Mouse (Mus musculus) myocyte (in vitro differentiated cells): ENCODE measurements around the gene Cox20. TPM values are rescaled to one million over a fixed set of nuclear protein-coding genes. Genes with fewer than 3 reads are reported as not detected.
A peak's percentile ranks its signal among the peaks of the same experiment; 100 is the strongest.

Experiments
- H3K27me3 ChIP-seq: one replicate; pipeline ENCODE4 v1.6.1; 2011; ENCODE audit not compliant: control insufficient read depth, insufficient read depth, insufficient read length
- H3K36me3 ChIP-seq: one replicate; pipeline ENCODE4 v1.6.1; 2011; ENCODE audit not compliant: control insufficient read depth, insufficient read depth
- H3K4me2 ChIP-seq: one replicate; pipeline ENCODE4 v1.6.1; 2011; ENCODE audit warnings: low read depth, control low read depth
- H3K4me3 ChIP-seq: one replicate; pipeline ENCODE4 v1.5.1; 2011; ENCODE audit warnings: mild to moderate bottlenecking, control low read depth, moderate library complexity
- H3K79me2 ChIP-seq: one replicate; pipeline ENCODE4 v1.6.1; 2011; ENCODE audit not compliant: control insufficient read depth, insufficient read depth
- H3ac ChIP-seq: one replicate; pipeline ENCODE4 v1.6.1; 2011; ENCODE audit not compliant: control insufficient read depth, insufficient read length
- CEBPB ChIP-seq: IDR thresholded peaks from 2 replicates; pipeline ENCODE4 v1.6.1; 2011; ENCODE audit warnings: mild to moderate bottlenecking, moderate library complexity; ENCODE audit not compliant: poor library complexity, insufficient read depth, severe bottlenecking
- E2F4 ChIP-seq: IDR thresholded peaks from one replicate; pipeline ENCODE4 v1.6.1; 2011; ENCODE audit warnings: mild to moderate bottlenecking, control low read depth, moderate library complexity; ENCODE audit not compliant: insufficient read depth
- MAX ChIP-seq: IDR thresholded peaks from one replicate; pipeline ENCODE4 v1.6.1; 2011; ENCODE audit warnings: low read depth, mild to moderate bottlenecking, control low read depth
- MYOD1 ChIP-seq, 3 experiments: IDR thresholded peaks; one replicate each; pipeline ENCODE4 v1.6.1; 2011; ENCODE audit warnings: control low read depth in 2 of 3, low read depth in 2 of 3, mild to moderate bottlenecking in 2 of 3, moderate library complexity in 1 of 3; ENCODE audit not compliant: insufficient read length in 2 of 3, control insufficient read depth in 1 of 3
- MYOG ChIP-seq, 3 experiments: IDR thresholded peaks; one replicate each; pipeline ENCODE4 v1.6.1; 2011; ENCODE audit warnings: control low read depth in 2 of 3, low read depth in 2 of 3, mild to moderate bottlenecking in 2 of 3; ENCODE audit not compliant: insufficient read length in 2 of 3, control insufficient read depth in 1 of 3, insufficient read depth in 1 of 3
- POLR2A ChIP-seq: IDR thresholded peaks from one replicate; pipeline ENCODE4 v1.6.1; 2011; ENCODE audit warnings: low read depth, mild to moderate bottlenecking, control low read depth, moderate library complexity; ENCODE audit not compliant: insufficient read length
- POLR2AphosphoS2 ChIP-seq: IDR thresholded peaks from one replicate; pipeline ENCODE4 v1.6.1; 2011; ENCODE audit warnings: low read depth, control low read depth; ENCODE audit not compliant: insufficient read length
- REST ChIP-seq: IDR thresholded peaks from one replicate; pipeline ENCODE4 v1.6.1; 2011; ENCODE audit warnings: mild to moderate bottlenecking, control low read depth, moderate library complexity; ENCODE audit not compliant: insufficient read depth, insufficient read length
- SRF ChIP-seq: IDR thresholded peaks from one replicate; pipeline ENCODE4 v1.6.1; 2011; ENCODE audit warnings: low read depth; ENCODE audit not compliant: control insufficient read depth, insufficient read length
- TCF12 ChIP-seq: IDR thresholded peaks from one replicate; pipeline ENCODE4 v1.6.1; 2011; ENCODE audit warnings: mild to moderate bottlenecking, control low read depth; ENCODE audit not compliant: poor library complexity, insufficient read depth, severe bottlenecking
- TCF3 ChIP-seq: IDR thresholded peaks from one replicate; pipeline ENCODE4 v1.6.1; 2011; ENCODE audit warnings: low read depth, control low read depth; ENCODE audit not compliant: insufficient read length
- USF1 ChIP-seq: IDR thresholded peaks from one replicate; pipeline ENCODE4 v1.6.1; 2011; ENCODE audit warnings: low read depth, mild to moderate bottlenecking, control low read depth, moderate library complexity
- polyA plus RNA-seq: library from polyadenylated mRNA; unstranded; fragments of >200 nt; fragmentation: generic; extraction: Trizol; gene quantifications from one replicate; pipeline ENCODE4 v1.2.1, GENCODE M21; 2012; ENCODE audit warnings: missing spikeins

Gene Cox20
- polyA plus RNA-seq, 1 experiment = 67.2 TPM

- H3K36me3 ChIP-seq = peaks cover 25% of the 10 kb centered on the region
- no peak for TF ChIP-seq POLR2A
- TF ChIP-seq CEBPB = no peak
- TF ChIP-seq MYOG (IDR thresholded peaks at IDR 0.05; ENCODE audit: control insufficient read depth in 1 of 3, insufficient read depth in 1 of 3, insufficient read length in 2 of 3, low read depth in 2 of 3) = no peak
- TF ChIP-seq MAX = no peak
- TF ChIP-seq E2F4 = no peak
- TF ChIP-seq TCF3 = no peak
- no peak for TF ChIP-seq TCF12
- no peak for TF ChIP-seq POLR2AphosphoS2
- no peak for TF ChIP-seq USF1
- peak overlapping the region; percentile 70 for H3K4me2 ChIP-seq
- H3ac ChIP-seq = peak overlapping the region; percentile 77
- peak overlapping the region; percentile 63 for H3K4me3 ChIP-seq
- no peaks in the 10 kb centered on the region for H3K27me3 ChIP-seq
- H3K79me2 ChIP-seq = peaks cover 30% of the 10 kb centered on the region
Measured at GRCm38 (mm10) chr1:178317275-178318001, 1.5 kb upstream of the Cox20 start.

- TF ChIP-seq USF1 = no peak
- no peak for TF ChIP-seq POLR2A
- TF ChIP-seq POLR2AphosphoS2 = peak; percentile 80
- TF ChIP-seq MAX = peak; percentile 89
- TF ChIP-seq SRF = peak; percentile 96
- peak overlapping the region; percentile 77 for H3ac ChIP-seq
Measured at GRCm38 (mm10) chr1:178318002-178318388, 935 bp upstream of the Cox20 start.

DNA sequence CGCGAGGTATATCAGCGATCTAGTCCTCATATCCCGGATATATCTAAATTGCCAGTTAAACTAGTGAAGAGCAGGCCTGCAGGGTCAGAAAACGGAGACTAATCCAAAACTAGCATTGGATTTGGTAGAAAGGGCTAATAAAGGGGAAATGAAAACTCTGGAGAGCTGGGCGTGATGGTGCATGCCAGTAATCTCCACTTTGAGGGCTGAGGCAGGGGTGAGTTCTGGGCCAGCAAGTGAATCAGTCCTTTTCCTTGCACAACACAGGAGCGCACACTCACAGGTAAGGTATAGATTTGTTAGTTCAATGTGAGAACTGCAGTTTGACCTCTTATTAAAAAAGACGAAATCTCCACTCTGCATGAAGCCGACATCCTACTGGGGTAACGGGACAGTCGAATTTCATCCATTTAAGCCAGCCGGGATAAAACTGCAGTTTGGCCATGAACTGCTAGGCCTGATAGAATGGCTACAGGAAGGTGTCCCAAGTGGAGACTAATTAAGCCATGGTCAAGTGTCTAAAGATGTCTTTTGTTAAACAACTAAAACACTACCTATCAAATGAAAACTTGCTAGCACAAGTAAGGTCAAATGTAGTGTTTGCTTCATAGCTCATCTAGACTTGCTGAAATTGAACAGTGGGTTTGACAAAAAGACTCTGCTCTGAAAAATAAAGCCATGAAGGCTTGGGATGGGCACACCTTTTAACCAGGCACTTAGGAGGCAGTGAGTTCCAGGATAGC, 536 bp downstream of the Cox20 start:
- TF ChIP-seq SRF = no peak
- no peak for TF ChIP-seq CEBPB
- peak; percentile 86 for TF ChIP-seq POLR2AphosphoS2
- TF ChIP-seq TCF12 = no peak
- no peak for TF ChIP-seq MYOG (IDR thresholded peaks at IDR 0.05; ENCODE audit: control insufficient read depth in 1 of 3, insufficient read depth in 1 of 3, insufficient read length in 2 of 3, low read depth in 2 of 3)
- no peak for TF ChIP-seq POLR2A
- no peak for TF ChIP-seq E2F4
- no peak for TF ChIP-seq MAX
- H3K4me2 ChIP-seq = peak overlapping the region; percentile 89
- no peaks in the 10 kb centered on the region for H3K27me3 ChIP-seq
- peaks cover 43% of the 10 kb centered on the region for H3K36me3 ChIP-seq
- peaks cover 39% of the 10 kb centered on the region for H3K79me2 ChIP-seq
- peak overlapping the region; percentile 77 for H3ac ChIP-seq
- peak overlapping the region; percentile 63 for H3K4me3 ChIP-seq

More at GRCm38 (mm10) chr1:178318002-178318388, 935 bp upstream of the Cox20 start:
- peak overlapping the region; percentile 63 for H3K4me3 ChIP-seq
- peaks cover 31% of the 10 kb centered on the region for H3K36me3 ChIP-seq
- peaks cover 34% of the 10 kb centered on the region for H3K79me2 ChIP-seq
- H3K27me3 ChIP-seq = no peaks in the 10 kb centered on the region
- peak overlapping the region; percentile 70 for H3K4me2 ChIP-seq

DNA sequence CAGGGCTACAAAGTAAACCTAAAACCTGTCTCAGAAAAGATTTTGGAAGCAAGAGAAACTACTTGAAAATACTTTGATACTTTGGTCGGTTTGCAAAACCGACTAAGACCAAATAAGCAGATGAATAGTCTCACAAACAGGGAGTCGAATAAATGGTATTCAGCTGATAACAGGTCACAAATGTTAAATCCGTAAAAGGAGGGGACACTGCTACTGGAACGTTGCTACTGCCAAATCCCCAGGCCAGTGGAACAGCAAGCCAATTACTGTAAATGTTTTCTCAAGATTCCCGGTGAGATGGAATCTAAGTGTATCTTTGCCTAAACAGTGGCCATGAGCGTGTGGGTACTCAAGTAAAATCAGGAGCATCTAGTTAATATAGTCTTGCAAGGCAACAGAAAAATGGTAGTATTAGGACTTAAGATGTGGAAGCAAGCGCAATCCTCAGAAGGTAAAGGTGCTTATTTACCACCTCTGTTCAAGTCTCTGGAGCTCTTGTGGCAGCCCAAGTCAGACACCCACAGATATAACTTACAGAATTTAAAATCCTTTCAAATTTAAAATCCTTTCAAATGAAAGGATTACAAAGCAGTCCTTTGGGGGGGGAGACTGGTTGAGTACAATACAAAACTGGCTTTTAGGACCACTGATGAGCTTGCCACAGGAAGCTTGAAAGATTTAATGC, 1.2 kb downstream of the Cox20 start:
- H3K79me2 ChIP-seq = peaks cover 47% of the 10 kb centered on the region
- H3K4me2 ChIP-seq = peak overlapping the region; percentile 89
- H3ac ChIP-seq = no peak overlapping the region
- peak overlapping the region; percentile 63 for H3K4me3 ChIP-seq
- TF ChIP-seq POLR2AphosphoS2 (peak; percentile 82), MYOD1 (IDR thresholded peaks at IDR 0.05; ENCODE audit: control insufficient read depth in 1 of 3, insufficient read length in 2 of 3, low read depth in 2 of 3) (no peak), TCF3 (no peak), CEBPB (no peak), REST (no peak), SRF (no peak), POLR2A (peak; percentile 23)
- H3K36me3 ChIP-seq = peaks cover 50% of the 10 kb centered on the region
- H3K27me3 ChIP-seq = no peaks in the 10 kb centered on the region
